Mouse (Mus musculus) ES-Bruce4 (cell line): Measurements from ENCODE around the gene Parva.

Experiments
- CTCF ChIP-seq: IDR thresholded peaks from one replicate; pipeline ENCODE4 v1.8.1; 2011; ENCODE audit warnings: low read depth, low read length
- POLR2A ChIP-seq: IDR thresholded peaks from one replicate; pipeline ENCODE4 v1.8.1; 2011; ENCODE audit warnings: low read length; ENCODE audit not compliant: insufficient read depth

GRCm38 (mm10) chr7:112495950-112496349, 68.6 kb downstream of the Parva start:
- TF ChIP-seq POLR2A (no peak), CTCF (no peak)
